Mouse (Mus musculus): ENCODE data around the gene Rpe. TPM values are rescaled to one million over a fixed set of nuclear protein-coding genes. Genes with fewer than 3 reads are reported as not detected.

The Rpe gene
- total RNA-seq, 1 experiment from 2014 or later: 31.4 TPM

DNA sequence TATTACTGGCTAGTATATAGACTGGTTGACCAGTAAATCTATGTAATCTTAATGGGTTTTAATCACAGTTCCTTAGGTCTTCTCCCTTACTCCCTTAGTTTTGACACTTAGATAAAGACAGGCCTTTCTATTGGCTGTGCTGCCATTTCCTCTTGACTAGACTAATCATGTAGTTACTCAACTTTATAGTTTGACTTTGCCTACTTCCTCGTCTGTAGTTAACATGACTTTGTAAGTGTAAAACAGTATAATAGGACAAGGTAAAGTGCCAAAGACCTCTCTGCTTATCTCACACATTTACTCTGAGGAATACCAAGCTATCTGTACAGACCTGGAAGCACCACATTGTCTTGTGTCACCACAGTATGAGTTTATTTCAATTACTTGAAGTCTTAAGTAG is 29.9 kb downstream of the Rpe start:
- no peak for ATAC-seq (ENCODE audit: extremely low read depth, insufficient number of reproducible peaks, low FRiP score, poor library complexity, severe bottlenecking)

DNA sequence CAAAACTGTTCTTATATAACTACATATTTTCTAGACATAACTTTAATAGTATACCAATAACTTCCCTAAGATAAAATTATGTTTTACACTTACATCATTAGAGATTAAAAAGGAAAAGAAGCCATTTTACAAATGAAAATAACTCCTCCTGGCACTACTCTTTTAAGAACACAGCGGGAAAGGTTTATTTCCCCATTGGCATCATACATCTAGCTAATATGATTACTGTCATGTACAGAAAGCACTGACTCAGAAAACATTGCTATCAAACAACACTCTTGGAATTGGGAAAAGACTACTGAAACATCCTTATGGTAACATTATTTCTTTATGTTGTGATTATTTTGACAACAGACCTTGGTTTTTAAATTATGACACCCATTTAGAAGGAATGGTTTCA is 68.1 kb downstream of the Rpe start:
- ATAC-seq (ENCODE audit: extremely low read depth, insufficient number of reproducible peaks, low FRiP score, poor library complexity, severe bottlenecking): no peak

Other genes with a start within 250 kb of the Rpe start
- not detected in 2 replicates for gene Unc80, start 232.5 kb upstream of the Rpe start, total RNA-seq (2017)
- 44.1 and 50.0 TPM in 2 replicates for gene Kansl1l, start 116.7 kb downstream of the Rpe start, total RNA-seq (2017)
- gene Acadl, start 162.4 kb downstream of the Rpe start, total RNA-seq (2017): 28.1 and 29.6 TPM in 2 replicates
- not detected in 2 replicates for gene Myl1, start 244.6 kb downstream of the Rpe start, total RNA-seq (2017)

Data from neutrophil, adult 5-6 weeks (primary cell).